Mouse (Mus musculus): ENCODE measurements around the gene Tmem245.

DNA sequence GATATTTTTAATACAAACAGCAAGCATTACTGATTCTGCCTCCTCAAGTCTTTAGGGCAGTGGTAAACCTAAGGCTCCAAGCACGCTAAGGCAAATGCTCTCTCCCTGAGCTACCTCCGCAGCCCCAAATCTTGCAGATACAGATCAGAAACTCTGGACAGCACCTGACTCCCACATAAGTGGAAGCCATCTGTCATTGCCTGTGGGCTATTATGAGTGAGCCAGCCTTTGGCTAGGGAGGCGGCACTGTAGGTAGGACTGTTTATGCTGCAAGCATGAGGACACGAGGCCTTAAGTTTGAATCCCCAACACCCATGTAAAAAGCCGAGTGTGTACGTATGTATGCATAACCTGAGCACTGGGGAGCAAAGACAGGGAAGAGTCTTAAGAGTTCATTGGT is 16.4 kb upstream of the Tmem245 start:
- TF ChIP-seq CTCF (IDR thresholded peaks at IDR 0.05; ENCODE audit: low read depth) (no peak), EP300 (IDR thresholded peaks at IDR 0.05; ENCODE audit: low read depth) (no peak)
